Mouse (Mus musculus) spleen, adult 2 months (tissue): ENCODE data around the gene Pkd1.

Source experiments
- CTCF ChIP-seq: fragments of 200-500 bp; IDR thresholded peaks from 2 replicates; pipeline ENCODE4 v1.5.1; 2011; ENCODE audit warnings: mild to moderate bottlenecking, inconsistent platforms; ENCODE audit not compliant: insufficient read depth, insufficient read length, insufficient replicate concordance; ENCODE audit errors: extremely low read depth
- POLR2A ChIP-seq: fragments of 200-500 bp; IDR thresholded peaks from 2 replicates; pipeline ENCODE4 v1.6.1; 2011; ENCODE audit warnings: low read depth, low read length, inconsistent platforms

DNA sequence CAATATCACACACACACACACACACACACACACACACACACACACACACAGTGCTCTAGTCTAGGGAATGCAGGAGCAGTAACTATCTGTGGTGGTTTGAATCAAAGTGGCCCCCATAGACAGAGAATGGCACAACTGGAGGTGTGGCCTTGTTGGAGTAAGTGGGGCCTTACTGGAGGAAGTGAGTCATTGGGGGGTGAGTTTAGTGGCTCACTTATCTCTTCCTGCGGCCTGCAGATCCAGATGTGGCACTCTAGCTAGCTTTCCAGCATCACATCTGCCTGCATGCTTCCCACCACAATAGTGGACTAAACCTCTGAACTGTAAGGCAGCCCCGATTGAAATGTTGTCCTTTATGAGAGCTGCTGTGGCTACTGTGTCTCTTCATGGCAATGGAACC is 61.1 kb downstream of the Pkd1 start:
- TF ChIP-seq CTCF (no peak), POLR2A (no peak)
